Mouse (Mus musculus) large intestine, adult 2 months (tissue): ENCODE data around the gene Ccdc137. TPM values are rescaled to one million over a fixed set of nuclear protein-coding genes. Genes with fewer than 3 reads are reported as not detected.
A peak's percentile ranks its signal among the peaks of the same experiment; 100 is the strongest.

Experiments used
- DNase-seq: peaks from one replicate; pipeline ENCODE4 v3.0.0-alpha.2; 2012; ENCODE audit warnings: low read depth, low spot score
- WGBS: fragments of 180-500 bp; shearing (Covaris S2); methylation state at CpG from one replicate; pipeline ENCODE4 v1.1.7; 2018; 5-methylcytosine and 5-hydroxymethylcytosine counted together
- polyA plus RNA-seq: library from polyadenylated mRNA; depleted of rRNA; stranded (reverse); fragments of >200 nt; gene quantifications from 2 replicates; pipeline ENCODE4 v1.2.3, GENCODE M21; 2012; rRNA removed

Gene Ccdc137
- polyA plus RNA-seq, 1 experiment, result 12.3 TPM

GRCm38 (mm10) chr11:120493911-120494310 lies 36.0 kb downstream of the Ccdc137 start:
- 58% methylated on average over 3 of the region's 3 CpGs for WGBS
- no peak for DNase-seq

- 68% methylated on average over 3 of the region's 3 CpGs for WGBS
- no peak for DNase-seq
Observed at GRCm38 (mm10) chr11:120497436-120497835, 39.5 kb downstream of the Ccdc137 start.

GRCm38 (mm10) chr11:120498226-120498625 lies 40.3 kb downstream of the Ccdc137 start:
- no peak for DNase-seq
- WGBS, result 56% methylated on average over 12 of the region's 12 CpGs

- DNase-seq, result no peak
- 66% methylated on average over 5 of the region's 5 CpGs for WGBS
Observed at GRCm38 (mm10) chr11:120498891-120499290, 41.0 kb downstream of the Ccdc137 start.

GRCm38 (mm10) chr11:120499894-120500293 lies 42.0 kb downstream of the Ccdc137 start:
- no peak for DNase-seq
- 44% methylated on average over 6 of the region's 6 CpGs for WGBS

GRCm38 (mm10) chr11:120500357-120500756 lies 42.4 kb downstream of the Ccdc137 start:
- WGBS, result 3% methylated on average over 3 of the region's 3 CpGs
- DNase-seq, result no peak

GRCm38 (mm10) chr11:120501018-120501417 lies 43.1 kb downstream of the Ccdc137 start:
- DNase-seq, result no peak
- 32% methylated on average over 6 of the region's 6 CpGs for WGBS

- no peak for DNase-seq
- 60% methylated on average over 4 of the region's 4 CpGs for WGBS
Observed at GRCm38 (mm10) chr11:120501701-120502100, 43.8 kb downstream of the Ccdc137 start.

- 74% methylated on average over 3 of the region's 3 CpGs for WGBS
- DNase-seq, result no peak
Observed at GRCm38 (mm10) chr11:120505661-120506060, 47.7 kb downstream of the Ccdc137 start.

GRCm38 (mm10) chr11:120506899-120507298 lies 49.0 kb downstream of the Ccdc137 start:
- no peak for DNase-seq
- 26% methylated on average over 4 of the region's 4 CpGs for WGBS

- peak; percentile 85 for DNase-seq
Observed at GRCm38 (mm10) chr11:120507611-120508289, 49.8 kb downstream of the Ccdc137 start.

GRCm38 (mm10) chr11:120508290-120508870 lies 50.5 kb downstream of the Ccdc137 start:
- DNase-seq, result no peak
- 64% methylated on average over 9 of the region's 9 CpGs for WGBS

More at GRCm38 (mm10) chr11:120507611-120508289, 49.8 kb downstream of the Ccdc137 start:
- 36% methylated on average over 13 of the region's 13 CpGs for WGBS

- WGBS, result 11% methylated on average over 4 of the region's 4 CpGs
- peak; percentile 85 for DNase-seq
Observed at GRCm38 (mm10) chr11:120509940-120510339, 52.0 kb downstream of the Ccdc137 start.

- DNase-seq, result no peak
- 5% methylated on average over 16 of the region's 16 CpGs for WGBS
Observed at GRCm38 (mm10) chr11:120510375-120511030, 52.6 kb downstream of the Ccdc137 start.

GRCm38 (mm10) chr11:120512790-120513453 lies 55.0 kb downstream of the Ccdc137 start:
- 22% methylated on average over 6 of the region's 6 CpGs for WGBS
- DNase-seq, result no peak

Other genes with a start within 250 kb of the Ccdc137 start
- 7.6 and 8.2 TPM in 2 replicates for gene Bahcc1, start 225.2 kb upstream of the Ccdc137 start, polyA plus RNA-seq
- gene Actg1, start 109.6 kb upstream of the Ccdc137 start, polyA plus RNA-seq, result 1,539 and 1,751 TPM in 2 replicates
- gene Fscn2, start 96.6 kb upstream of the Ccdc137 start, polyA plus RNA-seq, result not detected in 2 replicates
- 33.5 and 34.5 TPM in 2 replicates for gene Faap100, start 79.4 kb upstream of the Ccdc137 start, polyA plus RNA-seq
- gene Nploc4, start 20.4 kb upstream of the Ccdc137 start, polyA plus RNA-seq, result 42.4 and 50.9 TPM in 2 replicates
- 0.85 and 1.1 TPM in 2 replicates for gene Tspan10, start 15.5 kb upstream of the Ccdc137 start, polyA plus RNA-seq
- gene Pde6g, start 4.6 kb upstream of the Ccdc137 start, polyA plus RNA-seq, result 0.30 and 0.89 TPM in 2 replicates
- 18.2 and 19.6 TPM in 2 replicates for gene Oxld1, start within 50 bp of the Ccdc137 start, polyA plus RNA-seq
- 16.8 and 18.8 TPM in 2 replicates for gene Arl16, start 9.5 kb downstream of the Ccdc137 start, polyA plus RNA-seq
- 139 and 148 TPM in 2 replicates for gene Mrpl12, start 26.5 kb downstream of the Ccdc137 start, polyA plus RNA-seq
- gene Slc25a10, start 33.7 kb downstream of the Ccdc137 start, polyA plus RNA-seq, result 287 and 345 TPM in 2 replicates
- 0.90 and 1.1 TPM in 2 replicates for gene Gcgr, start 72.6 kb downstream of the Ccdc137 start, polyA plus RNA-seq
- 36.6 and 46.6 TPM in 2 replicates for gene Mcrip1, start 91.6 kb downstream of the Ccdc137 start, polyA plus RNA-seq
- 0.22 TPM in 1 of 2 replicates, not detected in the other for gene Ppp1r27, start 93.0 kb downstream of the Ccdc137 start, polyA plus RNA-seq
- gene P4hb, start 115.1 kb downstream of the Ccdc137 start, polyA plus RNA-seq, result 496 and 716 TPM in 2 replicates
- gene Arhgdia, start 123.5 kb downstream of the Ccdc137 start, polyA plus RNA-seq, result 745 and 760 TPM in 2 replicates
- 45.9 and 54.0 TPM in 2 replicates for gene Alyref, start 140.2 kb downstream of the Ccdc137 start, polyA plus RNA-seq
- gene Anapc11, start 140.3 kb downstream of the Ccdc137 start, polyA plus RNA-seq, result 84.8 and 85.4 TPM in 2 replicates
- gene Npb, start 150.4 kb downstream of the Ccdc137 start, polyA plus RNA-seq, result 0.63 and 1.0 TPM in 2 replicates
- gene Pcyt2, start 159.8 kb downstream of the Ccdc137 start, polyA plus RNA-seq, result 397 and 622 TPM in 2 replicates
- 117 and 124 TPM in 2 replicates for gene Sirt7, start 167.1 kb downstream of the Ccdc137 start, polyA plus RNA-seq
- gene Mafg, start 175.5 kb downstream of the Ccdc137 start, polyA plus RNA-seq, result 28.4 and 30.8 TPM in 2 replicates
- 16.4 and 16.7 TPM in 2 replicates for gene Pycr1, start 185.7 kb downstream of the Ccdc137 start, polyA plus RNA-seq
- 0.53 and 0.56 TPM in 2 replicates for gene Myadml2, start 190.0 kb downstream of the Ccdc137 start, polyA plus RNA-seq
- 0.45 and 0.79 TPM in 2 replicates for gene Notum, start 203.1 kb downstream of the Ccdc137 start, polyA plus RNA-seq
- 74.9 and 88.8 TPM in 2 replicates for gene Aspscr1, start 214.9 kb downstream of the Ccdc137 start, polyA plus RNA-seq